Mouse (Mus musculus): ENCODE measurements around the gene Serpina11. TPM values are rescaled to one million over a fixed set of nuclear protein-coding genes. Genes with fewer than 3 reads are reported as not detected.

Gene Serpina11
- polyA plus RNA-seq, 1 experiment from 2014 or later = not detected

DNA sequence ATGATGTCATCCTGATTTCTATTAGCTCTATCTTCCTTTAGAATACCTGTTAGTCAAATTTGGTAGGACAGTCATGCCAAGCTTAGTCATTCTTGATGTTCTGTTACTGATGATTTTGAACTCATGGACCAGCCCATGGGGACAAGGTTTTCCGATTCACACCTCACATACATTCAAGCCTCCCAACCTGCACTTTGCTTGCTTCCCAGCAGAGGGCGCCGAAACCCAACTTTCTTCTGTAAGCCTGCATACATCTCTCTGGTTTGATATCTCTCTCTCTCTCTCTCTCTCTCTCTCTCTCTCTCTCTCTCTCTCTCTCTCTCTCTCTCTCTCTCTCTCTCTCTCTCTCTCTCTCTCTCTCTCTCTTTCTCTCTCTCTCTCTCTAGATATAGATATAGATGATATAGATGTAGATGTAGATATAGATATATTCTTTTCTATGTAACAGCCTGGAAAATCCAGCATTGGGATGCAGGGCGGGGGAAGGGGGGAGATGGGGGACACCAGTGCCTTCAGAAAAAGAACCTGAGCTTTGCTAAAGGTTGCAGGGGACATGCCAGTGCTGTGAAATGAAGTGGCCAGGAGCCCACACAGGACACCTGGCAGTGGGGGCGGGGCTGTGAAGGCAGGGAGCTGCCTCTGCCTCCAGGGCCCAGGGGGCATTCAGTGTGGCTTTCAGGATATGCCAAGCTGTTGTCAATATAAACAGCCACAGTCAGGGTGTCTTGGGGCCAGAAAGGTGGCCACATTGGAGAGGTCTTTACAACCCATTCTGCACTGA is 5.7 kb upstream of the Serpina11 start:
- H3K36me3 ChIP-seq = no peaks in the 10 kb centered on the region
- ATAC-seq (ENCODE audit: extremely low read depth, insufficient number of reproducible peaks, low FRiP score, low TSS enrichment) = no peak
- H3K27ac ChIP-seq (replicated peaks) = no peak overlapping the region
- H3K4me3 ChIP-seq = no peak overlapping the region
- H3K4me2 ChIP-seq = no peak overlapping the region
- H3K4me1 ChIP-seq = no peaks in the 10 kb centered on the region
- H3K9me3 ChIP-seq = no peaks in the 10 kb centered on the region
- H3K27me3 ChIP-seq (replicated peaks) = peaks cover 75% of the 10 kb centered on the region
- WGBS = 33% methylated on average over 5 of the region's 5 CpGs
- no peak overlapping the region for H3K9ac ChIP-seq

DNA sequence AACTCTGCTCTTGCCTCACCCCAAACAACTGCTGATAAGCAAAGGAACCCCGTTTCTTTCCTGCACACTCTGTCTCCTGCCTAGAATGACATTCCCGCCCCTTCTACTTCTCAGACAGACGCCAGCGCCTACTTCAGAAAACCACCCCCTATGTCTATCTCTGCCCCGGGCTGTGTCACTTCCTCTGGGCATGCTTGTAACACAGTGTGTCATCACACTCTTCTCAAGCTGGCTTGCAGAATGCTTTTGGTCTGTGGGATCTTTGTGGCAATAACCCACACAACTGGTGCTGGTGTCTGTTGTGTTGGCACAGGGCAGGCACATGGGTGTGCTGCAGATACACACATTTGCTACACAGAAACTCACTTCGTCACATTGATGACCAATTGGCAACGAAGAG is 3.2 kb upstream of the Serpina11 start:
- 54% methylated on average over 7 of the region's 7 CpGs for WGBS
- Histone ChIP-seq H3K9me3 (no peaks in the 10 kb centered on the region), H3K9ac (no peak overlapping the region), H3K4me1 (no peaks in the 10 kb centered on the region), H3K4me3 (no peak overlapping the region), H3K27me3 (replicated peaks) (peaks cover 69% of the 10 kb centered on the region), H3K27ac (replicated peaks) (no peak overlapping the region), H3K36me3 (no peaks in the 10 kb centered on the region), H3K4me2 (no peak overlapping the region)
- no peak for ATAC-seq (ENCODE audit: extremely low read depth, insufficient number of reproducible peaks, low FRiP score, low TSS enrichment)

DNA sequence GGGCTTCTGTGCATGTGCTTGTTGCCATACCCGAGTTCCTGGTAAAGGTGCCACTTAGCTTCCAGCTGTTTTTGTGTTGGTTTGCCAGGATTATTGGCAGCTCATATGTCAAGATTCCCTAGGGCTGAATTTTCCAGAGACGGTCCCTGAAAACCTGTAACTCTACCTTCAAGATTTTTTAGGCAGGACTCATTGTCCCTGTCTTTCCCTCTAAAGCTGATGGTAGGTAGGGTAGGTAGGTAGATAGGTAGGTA is 316 bp downstream of the Serpina11 start:
- H3K4me2 ChIP-seq = no peak overlapping the region
- no peaks in the 10 kb centered on the region for H3K9me3 ChIP-seq
- no peaks in the 10 kb centered on the region for H3K4me1 ChIP-seq
- no peak overlapping the region for H3K4me3 ChIP-seq
- no peak overlapping the region for H3K27ac ChIP-seq (replicated peaks)
- H3K9ac ChIP-seq = no peak overlapping the region
- no peak for ATAC-seq (ENCODE audit: extremely low read depth, insufficient number of reproducible peaks, low FRiP score, low TSS enrichment)
- peaks cover 59% of the 10 kb centered on the region for H3K27me3 ChIP-seq (replicated peaks)
- 73% methylated on average over 2 of the region's 2 CpGs for WGBS
- H3K36me3 ChIP-seq = no peaks in the 10 kb centered on the region

DNA sequence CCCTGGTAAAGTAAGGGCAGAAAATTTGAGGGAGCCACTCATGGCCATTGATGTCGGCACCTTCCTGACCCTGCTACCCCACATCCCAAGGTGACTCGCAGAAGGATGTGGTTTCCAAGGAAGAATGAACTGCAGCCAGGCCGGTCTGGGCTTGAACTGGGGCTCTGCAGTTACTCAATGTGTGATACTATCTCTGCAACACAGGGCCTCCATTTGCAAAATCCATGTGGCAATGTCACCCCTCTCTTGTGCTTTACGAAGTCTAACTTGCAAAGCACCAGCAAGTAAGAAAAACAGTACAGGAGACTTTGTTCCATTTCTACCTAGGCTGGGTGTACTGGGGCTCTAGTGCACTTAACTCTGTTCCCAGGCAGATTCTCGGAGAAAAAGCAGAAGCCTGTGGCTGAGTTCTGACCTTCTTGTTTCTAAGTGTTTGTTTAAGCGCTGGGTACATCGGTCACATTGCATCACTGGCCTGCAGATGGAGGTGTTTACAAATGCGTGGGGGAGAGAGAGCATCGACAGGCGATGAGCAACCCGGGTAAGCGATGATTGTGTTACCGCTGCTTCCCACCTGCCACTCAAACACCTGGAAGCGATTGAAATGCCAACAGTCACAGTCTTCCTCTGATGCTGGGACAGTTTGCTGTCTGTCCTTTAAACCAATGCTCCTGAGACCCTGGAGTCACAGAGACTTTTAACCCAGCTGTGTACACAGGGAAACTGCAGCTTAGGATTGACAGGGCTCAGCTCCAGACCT is 823 bp downstream of the Serpina11 start:
- Histone ChIP-seq H3K9ac (no peak overlapping the region), H3K4me1 (no peaks in the 10 kb centered on the region), H3K4me2 (no peak overlapping the region), H3K27me3 (replicated peaks) (peaks cover 54% of the 10 kb centered on the region), H3K4me3 (no peak overlapping the region), H3K36me3 (no peaks in the 10 kb centered on the region), H3K27ac (replicated peaks) (no peak overlapping the region), H3K9me3 (no peaks in the 10 kb centered on the region)
- 44% methylated on average over 14 of the region's 14 CpGs for WGBS
- no peak for ATAC-seq (ENCODE audit: extremely low read depth, insufficient number of reproducible peaks, low FRiP score, low TSS enrichment)

DNA sequence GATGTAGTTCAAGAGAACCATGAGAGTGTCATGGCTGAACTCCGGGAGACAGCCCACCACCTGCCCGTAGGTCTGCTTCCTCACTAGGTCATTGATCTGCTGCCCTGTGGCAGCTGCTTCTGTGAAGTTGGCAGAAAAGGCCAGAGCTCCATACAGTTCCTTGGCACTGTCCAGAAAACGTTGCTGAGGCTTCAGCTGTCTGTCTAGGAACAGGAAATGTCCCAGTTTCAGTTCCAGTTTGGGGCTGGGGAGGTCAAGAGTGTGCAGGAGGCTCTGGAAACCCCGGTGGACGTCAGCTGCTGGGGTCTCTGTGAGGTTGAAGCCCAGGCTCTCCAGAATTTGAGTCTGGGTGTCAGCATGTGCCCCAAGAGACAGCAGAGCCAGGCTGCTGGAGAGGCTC is 3.9 kb downstream of the Serpina11 start:
- Histone ChIP-seq H3K27me3 (replicated peaks) (peaks cover 38% of the 10 kb centered on the region), H3K9ac (no peak overlapping the region), H3K4me3 (no peak overlapping the region), H3K27ac (replicated peaks) (no peak overlapping the region), H3K4me2 (no peak overlapping the region), H3K36me3 (no peaks in the 10 kb centered on the region), H3K4me1 (no peaks in the 10 kb centered on the region), H3K9me3 (no peaks in the 10 kb centered on the region)
- WGBS = 57% methylated on average over 5 of the region's 5 CpGs
- no peak for ATAC-seq (ENCODE audit: extremely low read depth, insufficient number of reproducible peaks, low FRiP score, low TSS enrichment)

DNA sequence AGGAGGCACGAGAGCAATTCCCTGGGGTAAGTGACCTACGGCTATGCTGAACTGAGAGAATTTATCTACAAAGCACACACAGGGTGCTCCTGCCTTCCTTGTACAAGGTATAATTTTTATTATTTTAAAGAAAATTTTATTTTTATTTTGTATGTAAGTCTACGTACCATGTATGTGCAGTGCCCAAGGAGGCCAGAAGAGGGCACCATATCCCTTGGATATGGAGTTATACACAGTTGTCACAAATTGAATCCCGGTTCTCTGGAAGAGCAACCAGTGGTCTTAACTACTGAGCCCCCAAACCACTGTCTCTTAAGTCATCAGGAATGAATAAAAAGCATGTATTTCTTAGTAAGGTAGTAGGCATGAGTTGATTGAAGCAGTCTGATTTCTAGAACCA is 4.8 kb downstream of the Serpina11 start:
- H3K27me3 ChIP-seq (replicated peaks) = peaks cover 34% of the 10 kb centered on the region
- WGBS = 61% methylated on average over 4 of the region's 4 CpGs
- H3K4me2 ChIP-seq = no peak overlapping the region
- no peak for ATAC-seq (ENCODE audit: extremely low read depth, insufficient number of reproducible peaks, low FRiP score, low TSS enrichment)
- H3K4me1 ChIP-seq = no peaks in the 10 kb centered on the region
- H3K36me3 ChIP-seq = no peaks in the 10 kb centered on the region
- H3K9me3 ChIP-seq = no peaks in the 10 kb centered on the region
- H3K9ac ChIP-seq = no peak overlapping the region
- H3K27ac ChIP-seq (replicated peaks) = no peak overlapping the region
- no peak overlapping the region for H3K4me3 ChIP-seq

DNA sequence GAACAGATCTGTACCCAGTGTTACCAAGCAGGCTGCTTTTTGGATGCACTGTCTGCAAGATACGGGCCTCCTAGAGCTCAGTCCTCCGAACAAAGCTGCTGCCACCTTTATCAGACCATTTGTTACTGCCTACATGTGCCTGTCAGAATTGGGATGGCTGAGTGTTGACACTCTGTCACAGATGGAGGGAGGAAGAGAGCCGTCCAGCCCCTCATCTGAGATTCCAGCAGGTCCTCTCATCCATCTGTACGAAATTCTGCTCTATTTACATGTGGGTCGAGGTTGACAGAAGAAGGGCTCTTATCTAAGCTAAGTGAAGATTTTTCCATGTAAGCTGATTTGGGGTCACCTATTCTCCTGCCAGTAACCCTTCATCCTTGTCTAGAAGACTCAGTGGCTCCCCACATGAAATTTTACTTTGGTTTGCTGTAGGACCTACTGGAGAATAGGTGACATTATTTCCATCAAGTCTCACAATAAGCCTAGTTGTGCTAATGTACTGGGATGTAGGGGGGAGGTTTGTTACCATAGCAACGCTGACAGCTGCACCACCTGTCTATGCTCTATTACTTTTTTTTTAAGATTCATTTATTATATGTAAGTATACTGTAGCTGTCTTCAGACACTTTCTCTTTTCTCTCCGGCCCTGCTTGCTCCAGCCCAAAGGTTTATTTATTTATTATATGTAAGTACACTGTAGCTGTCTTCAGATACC is 8.0 kb downstream of the Serpina11 start:
- Histone ChIP-seq H3K27ac (replicated peaks) (no peak overlapping the region), H3K9ac (no peak overlapping the region), H3K9me3 (no peaks in the 10 kb centered on the region), H3K36me3 (no peaks in the 10 kb centered on the region), H3K4me1 (no peaks in the 10 kb centered on the region), H3K4me2 (no peak overlapping the region), H3K4me3 (no peak overlapping the region), H3K27me3 (replicated peaks) (peaks cover 10% of the 10 kb centered on the region; the same call in 1 of the 2 replicates)
- WGBS = 41% methylated on average over 7 of the region's 7 CpGs
- no peak for ATAC-seq (ENCODE audit: extremely low read depth, insufficient number of reproducible peaks, low FRiP score, low TSS enrichment)

DNA sequence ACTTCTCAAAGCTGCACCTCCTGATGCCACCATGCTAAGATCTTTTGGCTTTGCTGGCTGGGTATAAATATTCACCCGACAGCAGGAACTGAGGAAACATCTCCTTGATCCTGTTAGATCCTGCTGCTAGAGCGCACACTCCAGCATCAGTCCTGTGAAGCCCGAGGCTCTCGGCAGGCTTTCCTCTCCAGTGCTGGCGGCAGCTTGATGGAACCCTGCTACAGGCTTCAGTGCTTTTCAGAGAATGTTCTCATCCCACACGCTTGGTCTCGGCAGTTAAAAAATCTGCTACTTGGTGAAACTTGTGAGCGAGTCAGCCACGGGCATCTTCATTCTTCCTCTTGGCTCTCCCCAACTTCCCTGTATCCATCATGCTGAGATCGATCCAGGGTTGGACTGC is 11.5 kb downstream of the Serpina11 start:
- ATAC-seq (ENCODE audit: extremely low read depth, insufficient number of reproducible peaks, low FRiP score, low TSS enrichment) = no peak

DNA sequence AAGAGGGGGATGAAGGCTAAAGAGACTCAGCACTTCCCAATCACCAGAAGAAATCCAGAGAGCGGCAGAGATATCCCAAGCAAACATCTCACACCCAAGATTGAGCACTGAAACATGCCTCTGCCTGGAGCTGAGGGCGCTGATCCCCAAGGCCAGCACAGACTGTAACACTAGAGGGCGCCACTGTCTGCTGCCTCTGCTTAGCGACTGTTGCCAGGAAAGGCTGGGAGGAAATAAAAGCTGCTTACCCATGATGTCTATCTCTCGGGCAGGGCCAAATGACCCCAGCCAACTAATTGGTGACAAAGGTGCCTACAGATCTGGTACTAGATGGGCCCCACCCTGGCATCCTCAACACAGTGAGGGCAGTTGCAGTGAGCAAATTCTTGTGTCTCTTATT is 11.9 kb downstream of the Serpina11 start:
- no peak for ATAC-seq (ENCODE audit: extremely low read depth, insufficient number of reproducible peaks, low FRiP score, low TSS enrichment)
- Histone ChIP-seq H3K36me3 (no peaks in the 10 kb centered on the region), H3K27ac (replicated peaks) (no peak overlapping the region), H3K9me3 (no peaks in the 10 kb centered on the region), H3K27me3 (replicated peaks) (no peaks in the 10 kb centered on the region), H3K4me1 (no peaks in the 10 kb centered on the region), H3K9ac (no peak overlapping the region), H3K4me3 (no peak overlapping the region), H3K4me2 (no peak overlapping the region)
- WGBS = 33% methylated on average over 5 of the region's 5 CpGs

More for the DNA sequence above, 11.5 kb downstream of the Serpina11 start:
- H3K9me3 ChIP-seq = no peaks in the 10 kb centered on the region
- no peaks in the 10 kb centered on the region for H3K4me1 ChIP-seq
- 79% methylated on average over 10 of the region's 10 CpGs for WGBS
- no peak overlapping the region for H3K4me3 ChIP-seq
- no peak overlapping the region for H3K4me2 ChIP-seq
- H3K27ac ChIP-seq (replicated peaks) = no peak overlapping the region
- no peaks in the 10 kb centered on the region for H3K36me3 ChIP-seq
- no peaks in the 10 kb centered on the region for H3K27me3 ChIP-seq (replicated peaks)
- H3K9ac ChIP-seq = no peak overlapping the region

DNA sequence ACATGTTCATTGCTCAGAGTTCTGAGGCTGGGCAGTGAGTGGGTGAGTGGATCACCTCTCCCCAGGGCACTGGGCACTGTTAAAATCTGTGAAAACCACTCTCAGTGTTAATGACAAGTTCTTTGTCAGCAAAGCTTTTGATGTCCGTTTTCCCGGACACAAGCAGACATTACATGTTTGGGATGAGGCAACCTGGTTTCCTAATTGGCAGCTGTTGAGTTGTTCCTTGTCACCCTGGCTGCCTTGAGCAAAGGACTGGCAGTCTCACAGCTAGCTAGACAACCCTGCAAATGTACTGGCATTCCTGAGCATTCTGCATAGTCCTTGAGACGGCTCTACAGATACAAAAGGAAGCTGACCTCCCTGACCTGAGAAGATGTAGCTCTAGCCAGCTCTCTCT is 12.7 kb downstream of the Serpina11 start:
- no peak for ATAC-seq (ENCODE audit: extremely low read depth, insufficient number of reproducible peaks, low FRiP score, low TSS enrichment)
- no peaks in the 10 kb centered on the region for H3K9me3 ChIP-seq
- WGBS = 52% methylated on average over 3 of the region's 3 CpGs

DNA sequence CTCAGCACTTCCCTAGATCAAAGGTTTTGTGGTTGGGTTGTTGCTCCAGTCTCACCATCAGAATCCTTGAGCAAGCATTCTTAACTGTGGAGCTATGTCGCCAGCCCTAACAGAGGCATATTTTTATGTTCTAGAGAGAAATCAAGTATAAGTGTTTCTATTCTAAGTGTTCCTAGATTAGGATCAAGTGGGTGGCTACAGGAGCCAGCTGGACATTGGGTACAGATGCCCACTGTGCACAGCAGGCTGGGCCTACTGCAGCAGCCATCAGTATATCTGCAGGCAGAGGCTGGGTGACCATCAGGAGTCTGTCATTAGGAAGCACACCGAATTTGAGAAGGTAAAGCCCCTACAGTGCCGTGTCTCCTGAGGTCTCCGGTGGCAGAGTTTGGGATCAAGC is 18.7 kb downstream of the Serpina11 start:
- Histone ChIP-seq H3K4me3 (no peak overlapping the region), H3K36me3 (no peaks in the 10 kb centered on the region), H3K27me3 (replicated peaks) (no peaks in the 10 kb centered on the region), H3K9ac (no peak overlapping the region), H3K9me3 (no peaks in the 10 kb centered on the region), H3K4me1 (no peaks in the 10 kb centered on the region), H3K4me2 (no peak overlapping the region), H3K27ac (replicated peaks) (no peak overlapping the region)
- WGBS = 74% methylated on average over 4 of the region's 4 CpGs
- no peak for ATAC-seq (ENCODE audit: extremely low read depth, insufficient number of reproducible peaks, low FRiP score, low TSS enrichment)

More for the DNA sequence above, 12.7 kb downstream of the Serpina11 start:
- no peaks in the 10 kb centered on the region for H3K4me1 ChIP-seq
- H3K27me3 ChIP-seq (replicated peaks) = no peaks in the 10 kb centered on the region
- H3K4me2 ChIP-seq = no peak overlapping the region
- no peak overlapping the region for H3K27ac ChIP-seq (replicated peaks)
- no peaks in the 10 kb centered on the region for H3K36me3 ChIP-seq
- H3K9ac ChIP-seq = no peak overlapping the region
- no peak overlapping the region for H3K4me3 ChIP-seq

Measured in heart, embryonic 13.5 days (tissue).